ENCODE assay signal across 9 mouse cellular contexts in genomic region chr16:91898850-91899848, GRCm38 (mm10).
DNase-seq lines count a peak whose midpoint lies in the region; ATAC-seq and TF ChIP-seq lines count a peak whose summit lies in the region.
"Had no signal": no experiment of that assay in that cellular context is flagged by ENCODE, and none has a peak within 500 bp of the region (broad histone marks: within the 10 kb centered on the region; RNA-seq: fewer than 3 reads in every experiment).

No protein-coding gene starts in this region.

- TF ChIP-seq CTCF in forebrain, postnatal 0 days (IDR thresholded peaks at IDR 0.05; ENCODE audit: low read depth), result no peak

- no peak overlapping the region for H3K27ac ChIP-seq in kidney, embryonic 16.5 days (ENCODE audit: low read length)
- peak overlapping the region; percentile 80 for H3K27ac ChIP-seq in forebrain, postnatal 0 days (ENCODE audit: low read depth, low read length)
- H3K27ac ChIP-seq in midbrain, embryonic 13.5 days, result no peak overlapping the region
- H3K27ac ChIP-seq: lung, embryonic 15.5 days had no signal

- no peaks in the 10 kb centered on the region for H3K36me3 ChIP-seq in kidney, embryonic 16.5 days (ENCODE audit: insufficient read depth, low read length)
- H3K36me3 ChIP-seq in forebrain, postnatal 0 days (ENCODE audit: insufficient read depth), result peaks cover 20% of the 10 kb centered on the region
- peaks cover 67% of the 10 kb centered on the region for H3K36me3 ChIP-seq in midbrain, embryonic 13.5 days
- H3K36me3 ChIP-seq: lung, embryonic 15.5 days had no signal

- WGBS in kidney, embryonic 16.5 days, result 55% methylated on average over 22 of the region's 22 CpGs
- WGBS in forebrain, postnatal 0 days, result 46% methylated on average over 22 of the region's 22 CpGs
- 64% methylated on average over 22 of the region's 22 CpGs for WGBS in midbrain, embryonic 13.5 days

- no peaks in the 10 kb centered on the region for H3K9me3 ChIP-seq in kidney, embryonic 16.5 days (ENCODE audit: low read length)
- H3K9me3 ChIP-seq in forebrain, postnatal 0 days (ENCODE audit: low read length), result no peaks in the 10 kb centered on the region
- H3K9me3 ChIP-seq in midbrain, embryonic 13.5 days, result no peaks in the 10 kb centered on the region
- H3K9me3 ChIP-seq: lung, embryonic 15.5 days had no signal

- H3K4me1 ChIP-seq in kidney, embryonic 16.5 days (ENCODE audit: insufficient read depth, low read length), result no peaks in the 10 kb centered on the region
- peaks cover 15% of the 10 kb centered on the region; the same call in 1 of the 2 replicates for H3K4me1 ChIP-seq in forebrain, postnatal 0 days (ENCODE audit: insufficient read depth)
- peaks cover 9% of the 10 kb centered on the region; the same call in 1 of the 2 replicates for H3K4me1 ChIP-seq in midbrain, embryonic 13.5 days (replicated peaks)
- H3K4me1 ChIP-seq: lung, embryonic 15.5 days had no signal

- peak; percentile 61 to 75 for DNase-seq in kidney, postnatal 25 days
- DNase-seq in cerebellum, adult 18-20 months, result peak; percentile 72 to 74
- peak; percentile 74 for DNase-seq in forebrain, postnatal 0 days
- DNase-seq in adrenal gland, postnatal 25 days, result no peak
- DNase-seq in heart, adult 9 months (ENCODE audit: low spot score in 2 of 2), result no peak
- no peak for DNase-seq in left cerebral cortex, adult 11 months (ENCODE audit: low spot score)

- no peak overlapping the region for H3K4me3 ChIP-seq in kidney, embryonic 16.5 days (ENCODE audit: low read length)
- no peak overlapping the region for H3K4me3 ChIP-seq in forebrain, postnatal 0 days (ENCODE audit: low read depth, low read length)
- no peak overlapping the region for H3K4me3 ChIP-seq in midbrain, embryonic 13.5 days (replicated peaks)
- H3K4me3 ChIP-seq: lung, embryonic 15.5 days had no signal

- ATAC-seq in kidney, embryonic 16.5 days (ENCODE audit: low FRiP score, low TSS enrichment), result no peak
- peak; percentile 32 for ATAC-seq in forebrain, postnatal 0 days
- ATAC-seq in midbrain, embryonic 13.5 days, result peak; percentile 34; the same call in 1 of the 2 replicates

- no peaks in the 10 kb centered on the region for H3K27me3 ChIP-seq in kidney, embryonic 16.5 days (ENCODE audit: insufficient read depth, low read length)
- no peaks in the 10 kb centered on the region for H3K27me3 ChIP-seq in forebrain, postnatal 0 days (ENCODE audit: insufficient read depth, low read length)
- H3K27me3 ChIP-seq in midbrain, embryonic 13.5 days, result no peaks in the 10 kb centered on the region
- H3K27me3 ChIP-seq: lung, embryonic 15.5 days had no signal

- no peak overlapping the region for H3K9ac ChIP-seq in kidney, embryonic 16.5 days (replicated peaks; ENCODE audit: low read length)
- H3K9ac ChIP-seq in forebrain, postnatal 0 days, result no peak overlapping the region
- 0 out of 2 replicates have a peak overlapping the region, but pooled peaks have one; percentile 6 for H3K9ac ChIP-seq in midbrain, embryonic 13.5 days (replicated peaks)
- H3K9ac ChIP-seq: lung, embryonic 15.5 days had no signal

- H3K4me2 ChIP-seq in kidney, embryonic 16.5 days (replicated peaks; ENCODE audit: low read depth, low read length), result no peak overlapping the region
- no peak overlapping the region for H3K4me2 ChIP-seq in forebrain, postnatal 0 days (ENCODE audit: low read depth)
- H3K4me2 ChIP-seq in midbrain, embryonic 13.5 days (replicated peaks), result no peak overlapping the region
- H3K4me2 ChIP-seq: lung, embryonic 15.5 days had no signal

Comparison
In these comparisons a context has a peak if more than half of its experiments do, and no peak if none do; other contexts are left out.
1. DNase-seq: peak in kidney, postnatal 25 days (2 of 2), cerebellum, adult 18-20 months (2 of 2) and forebrain, postnatal 0 days (single experiment); none in adrenal gland, postnatal 25 days (single experiment), heart, adult 9 months (0 of 2) and left cerebral cortex, adult 11 months (single experiment).